Comparison of ENCODE assay signal across 9 mouse cellular contexts in the genomic region with DNA sequence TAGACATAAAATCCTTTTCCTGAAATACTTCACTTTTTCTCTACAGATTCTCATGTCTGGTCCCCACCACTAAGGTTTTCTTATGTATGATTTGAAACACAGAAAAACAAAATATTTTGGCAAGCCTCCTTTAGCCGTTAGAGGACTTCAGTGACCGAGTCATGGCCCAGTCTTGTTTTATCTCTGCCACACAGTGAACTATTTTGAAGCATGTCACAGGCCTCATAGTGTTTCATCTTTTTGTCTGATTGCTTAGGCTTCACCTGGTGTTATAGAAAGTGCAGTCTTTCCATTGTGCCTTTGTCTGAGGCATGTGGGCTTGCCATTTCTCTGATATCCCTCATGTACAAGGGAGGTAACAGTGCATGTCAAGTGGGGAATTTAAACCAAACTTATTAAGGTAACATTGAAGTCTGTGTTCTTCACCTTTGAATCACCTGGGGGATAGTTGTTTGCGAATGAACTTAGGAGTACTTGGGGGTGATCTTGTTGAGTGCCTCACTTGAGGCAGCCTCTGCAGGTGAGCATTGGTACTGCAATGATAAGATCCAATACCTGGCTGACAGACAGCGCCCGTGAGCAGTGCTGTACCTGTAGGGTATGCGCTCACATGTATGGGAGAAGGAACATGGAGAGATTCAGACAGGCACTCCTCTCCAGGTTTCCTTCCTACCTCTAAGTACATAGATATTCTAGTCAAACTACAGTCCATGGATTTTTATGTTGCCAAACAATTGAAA. TPM values are rescaled to one million over a fixed set of nuclear protein-coding genes. Genes with fewer than 3 reads are reported as not detected.
DNase-seq lines count a peak whose midpoint lies in the region; ATAC-seq and TF ChIP-seq lines count a peak whose summit lies in the region.
"Had no signal": no experiment of that assay in that cellular context is flagged by ENCODE, and none has a peak within 500 bp of the region (broad histone marks: within the 10 kb centered on the region; RNA-seq: fewer than 3 reads in every experiment).

No protein-coding gene starts in this region.

- no peak overlapping the region for H3K27ac ChIP-seq in hindbrain, embryonic 14.5 days
- H3K27ac ChIP-seq in hindbrain, embryonic 10.5 days, result no peak overlapping the region
- H3K27ac ChIP-seq in ES-Bruce4 (ENCODE audit: insufficient read depth, low read length), result no peak overlapping the region
- no peak overlapping the region for H3K27ac ChIP-seq in heart, embryonic 12.5 days (ENCODE audit: poor library complexity, severe bottlenecking)
- H3K27ac ChIP-seq: liver, embryonic 13.5 days had no signal

- no peak overlapping the region for H3K4me2 ChIP-seq in hindbrain, embryonic 14.5 days (replicated peaks)
- no peak overlapping the region for H3K4me2 ChIP-seq in heart, embryonic 12.5 days
- H3K4me2 ChIP-seq: liver, embryonic 13.5 days had no signal

- ATAC-seq in hindbrain, embryonic 14.5 days (ENCODE audit: low FRiP score), result peak; percentile 34; the same call in 1 of the 2 replicates
- peak; percentile 71 for ATAC-seq in erythroblast, adult 5-6 weeks (replicated peaks; ENCODE audit: low FRiP score, poor library complexity, severe bottlenecking)
- peak; percentile 89 for ATAC-seq in megakaryocyte-erythroid progenitor cell, adult 5-6 weeks (replicated peaks; ENCODE audit: low FRiP score, low TSS enrichment, poor library complexity, severe bottlenecking)
- ATAC-seq in heart, embryonic 12.5 days (ENCODE audit: insufficient number of reproducible peaks, low FRiP score), result no peak

- no peaks in the 10 kb centered on the region for H3K27me3 ChIP-seq in hindbrain, embryonic 14.5 days (ENCODE audit: control insufficient read depth, insufficient read depth, low read length)
- H3K27me3 ChIP-seq in hindbrain, embryonic 10.5 days (ENCODE audit: insufficient read depth, poor library complexity, severe bottlenecking), result no peaks in the 10 kb centered on the region
- no peaks in the 10 kb centered on the region for H3K27me3 ChIP-seq in ES-Bruce4 (ENCODE audit: control insufficient read depth, insufficient read depth, low read length, poor library complexity, severe bottlenecking)
- H3K27me3 ChIP-seq in heart, embryonic 12.5 days (replicated peaks), result no peaks in the 10 kb centered on the region
- H3K27me3 ChIP-seq: liver, embryonic 13.5 days had no signal

- WGBS in hindbrain, embryonic 14.5 days, result 84% methylated on average over 6 of the region's 6 CpGs
- WGBS in hindbrain, embryonic 10.5 days, result 81% methylated on average over 6 of the region's 6 CpGs
- 79% methylated on average over 6 of the region's 6 CpGs for WGBS in heart, embryonic 12.5 days

- no peaks in the 10 kb centered on the region for H3K4me1 ChIP-seq in hindbrain, embryonic 14.5 days (replicated peaks; ENCODE audit: control insufficient read depth, insufficient read depth, low read length)
- H3K4me1 ChIP-seq in hindbrain, embryonic 10.5 days (replicated peaks), result no peaks in the 10 kb centered on the region
- no peaks in the 10 kb centered on the region for H3K4me1 ChIP-seq in ES-Bruce4 (ENCODE audit: control insufficient read depth, insufficient read depth, low read length)
- H3K4me1 ChIP-seq in heart, embryonic 12.5 days (replicated peaks), result 0 out of 2 replicates have a peak, but pooled peaks cover 2% of the 10 kb centered on the region

- H3K9ac ChIP-seq in hindbrain, embryonic 14.5 days, result no peak overlapping the region
- H3K9ac ChIP-seq in ES-Bruce4 (ENCODE audit: low read depth, poor library complexity, severe bottlenecking), result no peak overlapping the region
- H3K9ac ChIP-seq in heart, embryonic 12.5 days, result no peak overlapping the region
- H3K9ac ChIP-seq: liver, embryonic 13.5 days had no signal

- TF ChIP-seq EP300 in ES-Bruce4 (IDR thresholded peaks at IDR 0.05; ENCODE audit: insufficient read depth, low read depth, low read length), result no peak

- no peak for TF ChIP-seq POLR2A in ES-Bruce4 (IDR thresholded peaks at IDR 0.05; ENCODE audit: insufficient read depth, low read length)

- peak; percentile 25 for TF ChIP-seq CTCF in ES-Bruce4 (IDR thresholded peaks at IDR 0.05; ENCODE audit: low read depth, low read length)

- peaks cover 7% of the 10 kb centered on the region; the same call in 1 of the 2 replicates for H3K36me3 ChIP-seq in hindbrain, embryonic 14.5 days (replicated peaks; ENCODE audit: control insufficient read depth, insufficient read depth)
- H3K36me3 ChIP-seq in hindbrain, embryonic 10.5 days, result peaks cover 19% of the 10 kb centered on the region; the same call in 1 of the 2 replicates
- H3K36me3 ChIP-seq in ES-Bruce4 (ENCODE audit: control insufficient read depth, insufficient read depth, low read length, poor library complexity, severe bottlenecking), result no peaks in the 10 kb centered on the region
- peaks cover 34% of the 10 kb centered on the region for H3K36me3 ChIP-seq in heart, embryonic 12.5 days

- H3K4me3 ChIP-seq in hindbrain, embryonic 14.5 days (replicated peaks; ENCODE audit: low read length), result no peak overlapping the region
- H3K4me3 ChIP-seq in hindbrain, embryonic 10.5 days, result no peak overlapping the region
- H3K4me3 ChIP-seq in ES-Bruce4 (ENCODE audit: low read depth, low read length), result no peak overlapping the region
- H3K4me3 ChIP-seq in heart, embryonic 12.5 days, result no peak overlapping the region
- H3K4me3 ChIP-seq: liver, embryonic 13.5 days had no signal

- no peaks in the 10 kb centered on the region for H3K9me3 ChIP-seq in hindbrain, embryonic 14.5 days (ENCODE audit: control insufficient read depth, low read length)
- H3K9me3 ChIP-seq in hindbrain, embryonic 10.5 days, result no peaks in the 10 kb centered on the region
- no peaks in the 10 kb centered on the region for H3K9me3 ChIP-seq in ES-Bruce4 (replicated peaks; ENCODE audit: control insufficient read depth, insufficient read depth, low read length, poor library complexity, severe bottlenecking)
- no peaks in the 10 kb centered on the region for H3K9me3 ChIP-seq in heart, embryonic 12.5 days (replicated peaks)
- H3K9me3 ChIP-seq: liver, embryonic 13.5 days had no signal

- no peak for DNase-seq in hindbrain, embryonic 14.5 days (ENCODE audit: low spot score)
- DNase-seq in hindbrain, embryonic 10.5 days (ENCODE audit: low spot score), result no peak
- no peak for DNase-seq in layer of hippocampus, adult 8-10 months (ENCODE audit: low spot score in 2 of 2)
- DNase-seq in right cerebral cortex, postnatal 4 days, result no peak
- DNase-seq: liver, embryonic 13.5 days had no signal

RNA-seq across cellular contexts. Expression of gene Thoc7, which starts 57.7 kb away (rescaled TPM):
- polyA plus RNA-seq in hindbrain, embryonic 14.5 days (2014; fragmentation: Nextera tagmentation; extraction: Ambion mirVana), result 197 and 201 TPM in 2 replicates
- polyA plus RNA-seq in hindbrain, embryonic 10.5 days (2016; fragmentation: Nextera tagmentation; extraction: Ambion mirVana), result 199 and 230 TPM in 2 replicates
- polyA plus RNA-seq in ES-Bruce4 (2011; ENCODE audit: insufficient read depth, insufficient read length, low read depth, missing spikeins), result 105 and 113 TPM in 2 replicates
- total RNA-seq in erythroblast, adult 5-6 weeks (2015; ENCODE audit: low replicate concordance), result 44.8 and 92.2 TPM in 2 replicates
- total RNA-seq in erythroblast, adult 5-6 weeks (2017; ENCODE audit: low replicate concordance), result 69.8 and 91.3 TPM in 2 replicates
- 226 and 251 TPM in 2 replicates for total RNA-seq in megakaryocyte-erythroid progenitor cell, adult 5-6 weeks (2014; fragmentation: Nextera tagmentation)
- total RNA-seq in megakaryocyte-erythroid progenitor cell, adult 5-6 weeks (2017), result 263 and 514 TPM in 2 replicates
- total RNA-seq in layer of hippocampus, adult 8-10 months (2022), result 10 to 100 TPM; 85.6 to 97.3 (median 89.8) TPM
- polyA plus RNA-seq in heart, embryonic 12.5 days (2016; fragmentation: Nextera tagmentation; extraction: Ambion mirVana), result 146 and 159 TPM in 2 replicates

RNA-seq across cellular contexts. Expression of gene Atxn7, which starts 58.1 kb away (rescaled TPM):
- 5.0 and 5.1 TPM in 2 replicates for polyA plus RNA-seq in hindbrain, embryonic 14.5 days (2014; fragmentation: Nextera tagmentation; extraction: Ambion mirVana)
- polyA plus RNA-seq in hindbrain, embryonic 10.5 days (2016; fragmentation: Nextera tagmentation; extraction: Ambion mirVana), result 3.1 and 3.5 TPM in 2 replicates
- polyA plus RNA-seq in ES-Bruce4 (2011; ENCODE audit: insufficient read depth, insufficient read length, low read depth, missing spikeins), result 7.4 and 9.6 TPM in 2 replicates
- 2.3 and 5.2 TPM in 2 replicates for total RNA-seq in erythroblast, adult 5-6 weeks (2015; ENCODE audit: low replicate concordance)
- 3.0 and 4.6 TPM in 2 replicates for total RNA-seq in erythroblast, adult 5-6 weeks (2017; ENCODE audit: low replicate concordance)
- total RNA-seq in megakaryocyte-erythroid progenitor cell, adult 5-6 weeks (2014; fragmentation: Nextera tagmentation), result 29.9 and 31.2 TPM in 2 replicates
- total RNA-seq in megakaryocyte-erythroid progenitor cell, adult 5-6 weeks (2017), result 24.8 and 27.8 TPM in 2 replicates
- 10 to 100 TPM; 26.4 to 33.7 (median 29.2) TPM for total RNA-seq in layer of hippocampus, adult 8-10 months (2022)
- 3.9 and 4.3 TPM in 2 replicates for polyA plus RNA-seq in heart, embryonic 12.5 days (2016; fragmentation: Nextera tagmentation; extraction: Ambion mirVana)
